Mouse (Mus musculus): Measurements from ENCODE around the gene Fam163a.

DNA sequence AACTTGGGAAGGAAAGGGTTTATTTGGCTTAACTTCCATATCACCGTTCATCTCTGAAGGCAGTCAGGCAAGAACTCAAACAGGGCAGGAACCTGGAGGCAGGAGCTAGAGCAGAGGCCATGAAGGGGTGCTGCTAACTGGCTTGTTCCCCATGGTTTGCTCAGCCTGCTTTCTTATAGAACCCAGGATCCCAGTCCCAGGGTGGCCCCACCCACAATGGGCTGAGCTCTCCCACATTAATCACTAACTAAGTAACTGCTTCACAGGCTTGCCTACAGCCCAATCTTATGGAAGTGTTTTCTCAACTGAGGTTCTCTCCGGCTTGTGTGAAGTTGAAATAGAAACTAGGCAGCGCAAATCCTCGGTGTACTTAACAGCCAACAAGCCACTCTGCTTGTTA, 23.9 kb upstream of the Fam163a start:
- no peak for TF ChIP-seq POLR2A (IDR thresholded peaks at IDR 0.05; ENCODE audit: control insufficient read depth, extremely low read depth, insufficient read depth, low read length, poor library complexity)
- no peak for TF ChIP-seq CTCF (IDR thresholded peaks at IDR 0.05; ENCODE audit: borderline replicate concordance, control insufficient read depth, extremely low read depth, insufficient read depth, low read length, poor library complexity)
